Mouse (Mus musculus): ENCODE data around the gene Upk1a. TPM values are rescaled to one million over a fixed set of nuclear protein-coding genes. Genes with fewer than 3 reads are reported as not detected.

Upk1a gene
- polyA plus RNA-seq, 1 experiment from 2014 or later = 0.33 TPM

DNA sequence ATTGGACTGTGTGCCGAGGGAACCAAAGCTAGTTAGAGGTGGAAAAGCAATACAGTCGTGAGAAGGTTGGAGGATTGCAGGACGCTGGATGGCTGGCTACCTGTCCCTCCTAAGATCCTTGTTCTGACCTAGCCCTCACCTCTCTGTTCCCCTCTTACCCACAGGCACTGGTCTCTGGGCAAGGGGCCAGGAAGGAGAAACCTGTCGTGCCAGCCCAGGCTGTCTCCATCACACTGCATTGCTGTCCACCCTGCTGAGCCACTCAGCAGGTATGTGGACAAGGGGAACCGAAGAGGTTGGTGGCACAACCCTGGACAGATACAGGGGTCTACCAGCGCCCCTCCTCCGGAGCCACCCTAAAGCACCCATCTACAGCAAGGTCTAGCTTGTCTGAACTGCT, 12.0 kb downstream of the Upk1a start:
- Histone ChIP-seq H3K27ac (replicated peaks) (no peak overlapping the region), H3K4me2 (peak overlapping the region; percentile 49; the same call in 1 of the 2 replicates), H3K4me1 (peaks cover 15% of the 10 kb centered on the region), H3K27me3 (replicated peaks) (peaks cover 16% of the 10 kb centered on the region), H3K36me3 (no peaks in the 10 kb centered on the region), H3K9ac (peak overlapping the region; percentile 21; the same call in 1 of the 2 replicates), H3K9me3 (no peaks in the 10 kb centered on the region), H3K4me3 (no peak overlapping the region)
- WGBS = 55% methylated on average over 7 of the region's 7 CpGs
- no peak for ATAC-seq (ENCODE audit: extremely low read depth, insufficient number of reproducible peaks, low FRiP score, low TSS enrichment)

DNA sequence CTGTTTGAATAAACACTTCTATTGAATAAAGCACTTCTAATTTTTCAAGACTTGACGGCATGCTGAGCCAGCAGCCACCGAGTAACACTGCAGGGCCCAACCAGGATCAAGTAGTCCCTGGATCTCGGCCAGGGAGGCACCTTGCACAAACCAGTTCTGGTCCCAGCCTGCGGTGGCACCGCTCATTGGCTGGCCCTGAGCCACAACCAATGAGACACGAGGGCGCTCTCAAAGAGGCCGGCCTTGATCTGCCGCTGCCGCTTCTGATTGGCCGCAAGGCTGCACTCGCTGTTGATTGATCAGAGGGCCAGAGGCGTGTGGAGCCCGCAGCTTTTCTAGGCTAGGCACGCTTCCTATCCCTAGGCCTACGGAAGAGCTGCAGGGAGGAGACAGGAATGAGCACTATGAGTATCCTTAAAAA, 12.7 kb downstream of the Upk1a start:
- Histone ChIP-seq H3K4me3 (no peak overlapping the region), H3K4me1 (peaks cover 15% of the 10 kb centered on the region), H3K4me2 (peak overlapping the region; percentile 49), H3K9ac (0 out of 2 replicates have a peak overlapping the region, but pooled peaks have one; percentile 21), H3K9me3 (no peaks in the 10 kb centered on the region), H3K27me3 (replicated peaks) (peaks cover 23% of the 10 kb centered on the region), H3K36me3 (no peaks in the 10 kb centered on the region), H3K27ac (replicated peaks) (no peak overlapping the region)
- peak; percentile 85 for ATAC-seq (ENCODE audit: extremely low read depth, insufficient number of reproducible peaks, low FRiP score, low TSS enrichment)
- under 1% methylated on average over 16 of the region's 16 CpGs for WGBS

DNA sequence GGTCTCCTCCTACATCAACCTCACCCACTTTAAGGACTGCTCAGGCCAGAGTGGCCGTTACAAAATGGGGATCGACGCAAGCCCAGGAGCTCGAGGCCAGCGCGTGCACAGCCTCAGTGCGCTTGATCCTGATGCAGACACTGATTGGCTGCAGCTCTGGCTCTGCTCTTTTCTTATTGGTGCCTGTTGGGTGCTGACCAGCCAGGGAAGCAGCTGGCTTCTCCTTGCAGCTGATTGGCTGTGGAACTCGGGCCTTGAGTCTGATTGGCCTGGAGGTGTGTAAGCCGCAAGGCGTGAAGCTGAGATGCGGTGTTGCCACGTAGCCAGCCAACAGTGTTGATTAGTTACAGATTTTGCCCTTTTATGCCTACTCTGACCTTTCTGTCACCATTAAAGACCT, 13.9 kb downstream of the Upk1a start, which contains the start of gene Zbtb32:
Gene Zbtb32 (minus strand): TSS at position 124 of the 400 bp plus-strand sequence.
- Histone ChIP-seq H3K4me3 (no peak within 1 kb of the TSS), H3K4me2 (peak within 1 kb of the TSS; percentile 49; the same call in 1 of the 2 replicates), H3K27me3 (replicated peaks) (peaks cover 30% of the 10 kb centered on the region), H3K9me3 (no peaks in the 10 kb centered on the region), H3K36me3 (no peaks in the 10 kb centered on the region), H3K4me1 (peaks cover 15% of the 10 kb centered on the region), H3K27ac (replicated peaks) (no peak within 1 kb of the TSS), H3K9ac (no peak within 1 kb of the TSS)
- WGBS = 88% methylated on average over 12 of the region's 12 CpGs
- no peak for ATAC-seq (ENCODE audit: extremely low read depth, insufficient number of reproducible peaks, low FRiP score, low TSS enrichment)

GRCm38 (mm10) chr7:30596811-30597210, 15.8 kb downstream of the Upk1a start:
- WGBS = 72% methylated on average over 5 of the region's 5 CpGs

GRCm38 (mm10) chr7:30596093-30596492, 16.6 kb downstream of the Upk1a start:
- Histone ChIP-seq H3K27ac (replicated peaks) (no peak overlapping the region), H3K27me3 (replicated peaks) (peaks cover 30% of the 10 kb centered on the region), H3K4me3 (no peak overlapping the region), H3K36me3 (no peaks in the 10 kb centered on the region), H3K9ac (no peak overlapping the region), H3K4me1 (peaks cover 12% of the 10 kb centered on the region), H3K9me3 (no peaks in the 10 kb centered on the region), H3K4me2 (no peak overlapping the region)
- WGBS = 72% methylated on average over 5 of the region's 5 CpGs
- ATAC-seq (ENCODE audit: extremely low read depth, insufficient number of reproducible peaks, low FRiP score, low TSS enrichment) = no peak

More at GRCm38 (mm10) chr7:30596811-30597210, 15.8 kb downstream of the Upk1a start:
- H3K4me3 ChIP-seq = no peak overlapping the region
- H3K27ac ChIP-seq (replicated peaks) = no peak overlapping the region
- H3K4me1 ChIP-seq = peaks cover 12% of the 10 kb centered on the region
- H3K27me3 ChIP-seq (replicated peaks) = peaks cover 30% of the 10 kb centered on the region
- no peaks in the 10 kb centered on the region for H3K36me3 ChIP-seq
- no peak for ATAC-seq (ENCODE audit: extremely low read depth, insufficient number of reproducible peaks, low FRiP score, low TSS enrichment)
- H3K9ac ChIP-seq = no peak overlapping the region
- no peak overlapping the region for H3K4me2 ChIP-seq
- no peaks in the 10 kb centered on the region for H3K9me3 ChIP-seq

GRCm38 (mm10) chr7:30594510-30595024, 18.1 kb downstream of the Upk1a start:
- Histone ChIP-seq H3K27me3 (replicated peaks) (peaks cover 30% of the 10 kb centered on the region), H3K4me2 (no peak overlapping the region), H3K36me3 (no peaks in the 10 kb centered on the region), H3K27ac (replicated peaks) (no peak overlapping the region), H3K9me3 (no peaks in the 10 kb centered on the region), H3K9ac (no peak overlapping the region), H3K4me1 (peaks cover 9% of the 10 kb centered on the region), H3K4me3 (no peak overlapping the region)
- no peak for ATAC-seq (ENCODE audit: extremely low read depth, insufficient number of reproducible peaks, low FRiP score, low TSS enrichment)
- 53% methylated on average over 4 of the region's 4 CpGs for WGBS

GRCm38 (mm10) chr7:30593579-30594509, 18.8 kb downstream of the Upk1a start:
- Histone ChIP-seq H3K4me2 (no peak overlapping the region), H3K27me3 (replicated peaks) (peaks cover 28% of the 10 kb centered on the region), H3K36me3 (no peaks in the 10 kb centered on the region), H3K9ac (no peak overlapping the region), H3K4me3 (no peak overlapping the region), H3K4me1 (peaks cover 8% of the 10 kb centered on the region), H3K27ac (replicated peaks) (no peak overlapping the region), H3K9me3 (no peaks in the 10 kb centered on the region)
- 67% methylated on average over 10 of the region's 10 CpGs for WGBS
- ATAC-seq (ENCODE audit: extremely low read depth, insufficient number of reproducible peaks, low FRiP score, low TSS enrichment) = no peak

DNA sequence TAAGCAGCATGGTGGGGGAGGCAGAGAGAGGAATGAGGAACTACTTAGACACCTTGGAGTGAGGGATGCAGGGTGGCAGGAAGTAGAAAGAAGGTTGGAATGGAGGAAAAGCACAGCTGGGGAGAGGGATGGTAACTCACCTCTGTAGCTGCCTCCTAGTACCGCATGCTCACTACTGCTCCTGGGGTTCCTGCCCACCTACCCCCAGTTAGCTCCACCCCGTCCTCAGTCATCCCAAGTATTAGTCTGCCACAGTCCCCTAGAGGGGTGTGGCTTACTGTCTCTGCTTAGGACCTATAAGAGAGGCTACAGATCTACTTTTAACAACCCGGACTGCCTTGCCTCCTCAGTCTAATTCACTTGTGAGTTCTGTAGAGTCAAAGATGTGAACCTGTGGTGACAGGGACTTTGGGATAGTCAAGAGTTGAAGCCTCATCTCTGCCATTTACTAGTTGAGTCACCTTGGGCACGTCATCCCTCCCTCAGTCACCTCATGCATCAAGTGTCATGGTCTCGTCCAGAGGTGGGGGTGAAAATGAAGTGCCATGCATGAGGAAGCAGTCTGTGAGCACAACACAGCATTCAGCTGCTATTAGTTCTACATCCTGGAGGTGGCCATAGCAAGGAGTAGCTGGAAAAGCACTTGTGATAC, 19.7 kb downstream of the Upk1a start:
- H3K4me3 ChIP-seq = no peak overlapping the region
- no peaks in the 10 kb centered on the region for H3K36me3 ChIP-seq
- H3K27ac ChIP-seq (replicated peaks) = no peak overlapping the region
- no peak overlapping the region for H3K4me2 ChIP-seq
- no peaks in the 10 kb centered on the region for H3K9me3 ChIP-seq
- H3K27me3 ChIP-seq (replicated peaks) = peaks cover 26% of the 10 kb centered on the region
- peaks cover 8% of the 10 kb centered on the region for H3K4me1 ChIP-seq
- H3K9ac ChIP-seq = no peak overlapping the region
- WGBS = 34% methylated on average over 5 of the region's 5 CpGs
- no peak for ATAC-seq (ENCODE audit: extremely low read depth, insufficient number of reproducible peaks, low FRiP score, low TSS enrichment)

DNA sequence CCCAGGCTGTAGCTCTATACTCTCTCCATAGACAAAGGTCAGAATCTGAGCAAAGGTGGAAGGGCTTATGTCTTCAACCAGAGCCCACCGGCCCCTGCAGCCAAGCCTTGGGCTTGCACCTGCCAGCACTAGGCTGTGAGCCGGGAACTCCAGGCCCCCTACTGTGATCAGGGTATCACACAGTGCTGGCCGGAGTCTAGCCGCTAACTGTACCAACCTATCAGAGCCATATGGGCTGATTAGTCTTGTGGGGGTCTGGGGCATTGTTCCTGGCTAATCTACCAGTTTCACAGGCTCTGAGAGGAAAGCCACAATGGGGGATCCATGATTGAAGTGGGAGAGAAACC, 21.1 kb downstream of the Upk1a start:
- peaks cover 4% of the 10 kb centered on the region for H3K36me3 ChIP-seq
- no peak for ATAC-seq (ENCODE audit: extremely low read depth, insufficient number of reproducible peaks, low FRiP score, low TSS enrichment)
- no peak overlapping the region for H3K4me3 ChIP-seq
- H3K27ac ChIP-seq (replicated peaks) = no peak overlapping the region
- WGBS = 50% methylated on average over 4 of the region's 4 CpGs
- 0 out of 2 replicates have a peak overlapping the region, but pooled peaks have one; percentile 7 for H3K9ac ChIP-seq
- H3K4me2 ChIP-seq = no peak overlapping the region
- H3K9me3 ChIP-seq = no peaks in the 10 kb centered on the region
- peaks cover 17% of the 10 kb centered on the region for H3K27me3 ChIP-seq (replicated peaks)
- peaks cover 20% of the 10 kb centered on the region for H3K4me1 ChIP-seq

GRCm38 (mm10) chr7:30590927-30591604, 21.6 kb downstream of the Upk1a start:
- H3K4me2 ChIP-seq = no peak overlapping the region
- WGBS = 77% methylated on average over 9 of the region's 9 CpGs
- peak overlapping the region; percentile 50; the same call in 1 of the 2 replicates for H3K9ac ChIP-seq

More at GRCm38 (mm10) chr7:30590927-30591604, 21.6 kb downstream of the Upk1a start:
- ATAC-seq (ENCODE audit: extremely low read depth, insufficient number of reproducible peaks, low FRiP score, low TSS enrichment) = no peak
- H3K27ac ChIP-seq (replicated peaks) = no peak overlapping the region
- peaks cover 23% of the 10 kb centered on the region for H3K4me1 ChIP-seq
- H3K36me3 ChIP-seq = peaks cover 9% of the 10 kb centered on the region
- H3K4me3 ChIP-seq = no peak overlapping the region
- H3K9me3 ChIP-seq = no peaks in the 10 kb centered on the region
- H3K27me3 ChIP-seq (replicated peaks) = peaks cover 15% of the 10 kb centered on the region

Data from heart, embryonic 13.5 days (tissue).